Mouse (Mus musculus) ES-Bruce4 (cell line): ENCODE measurements around the gene Cd34.

Experiments
- CTCF ChIP-seq: IDR thresholded peaks from one replicate; pipeline ENCODE4 v1.8.1; 2011; ENCODE audit warnings: low read depth, low read length
- POLR2A ChIP-seq: IDR thresholded peaks from one replicate; pipeline ENCODE4 v1.8.1; 2011; ENCODE audit warnings: low read length; ENCODE audit not compliant: insufficient read depth

GRCm38 (mm10) chr1:194993409-194993988, 54.9 kb downstream of the Cd34 start:
- TF ChIP-seq CTCF: no peak
- no peak for TF ChIP-seq POLR2A
